Mouse (Mus musculus): ENCODE data around the gene Miga1. TPM values are rescaled to one million over a fixed set of nuclear protein-coding genes. Genes with fewer than 3 reads are reported as not detected.
"Not testable (repeated sequence)": the region's sequence is repeated elsewhere in the genome, so short reads cannot be mapped to it uniquely, and the experiment has no call there.

Gene Miga1
- polyA plus RNA-seq, 1 experiment = 15.5 TPM

DNA sequence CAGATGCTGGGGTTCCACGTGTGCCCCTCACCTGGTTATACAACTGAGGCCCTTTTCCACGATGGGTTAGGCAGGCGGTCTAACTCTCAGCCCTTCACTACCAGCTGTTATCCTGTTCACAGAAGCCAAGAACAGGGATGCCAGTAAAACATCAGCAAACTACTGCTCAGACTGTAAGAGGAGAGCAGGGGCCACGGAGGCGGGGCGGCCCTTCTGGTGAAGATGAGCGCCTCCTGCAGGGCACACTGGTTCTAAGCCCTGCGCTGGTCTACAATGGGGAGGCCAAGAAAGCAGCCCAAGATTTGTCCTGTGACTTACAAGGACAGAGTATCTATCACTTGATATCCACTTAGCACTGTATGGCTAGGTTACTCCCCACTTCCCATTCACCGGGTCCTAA, 52.4 kb downstream of the Miga1 start:
- no peak for DNase-seq (ENCODE audit: low read depth)

DNA sequence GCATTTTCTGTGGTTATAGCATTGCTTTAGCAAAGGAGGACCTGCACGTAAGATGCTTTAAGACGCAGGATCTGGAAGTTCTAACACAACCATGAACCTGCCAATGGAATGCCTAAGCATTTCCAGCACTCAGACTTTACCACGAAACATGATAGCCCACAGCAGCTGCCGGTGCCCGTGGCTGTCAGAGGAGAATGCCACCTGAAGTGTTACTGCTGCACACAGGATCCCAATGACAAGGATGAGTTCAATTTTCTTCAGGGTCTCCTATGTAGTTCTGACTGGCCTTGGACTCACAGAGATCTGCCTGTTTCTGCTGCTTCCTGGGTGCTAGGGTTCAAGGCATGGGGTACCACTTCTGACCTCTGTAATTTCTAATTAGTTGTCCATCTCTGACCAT, 55.4 kb downstream of the Miga1 start:
- DNase-seq (ENCODE audit: low read depth) = no peak

- no peak for DNase-seq (ENCODE audit: low read depth)
Observed at GRCm38 (mm10) chr3:152284306-152284705, 55.9 kb downstream of the Miga1 start.

- DNase-seq (ENCODE audit: low read depth) = no peak
Observed at GRCm38 (mm10) chr3:152282126-152282525, 58.1 kb downstream of the Miga1 start.

DNA sequence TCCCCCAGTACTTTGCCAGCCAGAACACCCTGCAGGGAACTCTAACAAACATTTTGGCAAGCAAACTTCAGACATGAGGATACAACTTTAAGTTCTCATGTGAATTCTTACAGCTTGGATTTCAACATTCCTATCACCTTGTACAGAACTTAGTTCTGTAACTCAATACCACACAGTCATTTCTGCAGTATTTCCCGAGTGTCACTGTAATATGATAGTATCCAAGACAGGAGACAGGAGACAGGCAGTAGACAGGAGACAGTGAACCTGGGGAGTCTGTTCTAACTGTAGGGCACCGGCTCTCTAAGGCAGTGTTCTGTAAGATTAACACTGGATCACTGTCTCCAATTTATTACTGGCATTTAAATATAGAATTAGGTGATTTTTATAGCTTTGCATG, 61.8 kb downstream of the Miga1 start:
- DNase-seq (ENCODE audit: low read depth) = no peak

GRCm38 (mm10) chr3:152277912-152278311, 62.3 kb downstream of the Miga1 start:
- no peak for DNase-seq (ENCODE audit: low read depth)

GRCm38 (mm10) chr3:152276935-152277334, 63.3 kb downstream of the Miga1 start:
- DNase-seq (ENCODE audit: low read depth) = no peak

DNA sequence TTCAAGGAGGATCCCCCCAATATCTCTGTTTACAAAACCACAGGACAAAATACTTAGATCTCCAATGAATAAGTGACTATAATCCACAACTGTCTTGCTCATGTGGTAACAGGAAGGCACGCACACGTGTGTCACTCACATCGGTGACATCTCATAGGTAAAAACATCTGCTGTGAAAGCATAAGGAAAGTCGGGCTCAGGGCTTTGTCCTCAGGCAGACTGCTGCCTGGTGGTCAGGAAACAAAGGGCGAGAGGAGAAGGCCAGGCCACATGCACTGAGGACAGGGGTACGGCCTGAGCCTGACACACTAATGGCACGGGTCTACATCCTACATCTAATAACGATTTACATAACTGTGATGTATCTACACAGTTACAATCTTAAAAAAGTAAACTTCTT, 65.2 kb downstream of the Miga1 start:
- no peak for DNase-seq (ENCODE audit: low read depth)

DNA sequence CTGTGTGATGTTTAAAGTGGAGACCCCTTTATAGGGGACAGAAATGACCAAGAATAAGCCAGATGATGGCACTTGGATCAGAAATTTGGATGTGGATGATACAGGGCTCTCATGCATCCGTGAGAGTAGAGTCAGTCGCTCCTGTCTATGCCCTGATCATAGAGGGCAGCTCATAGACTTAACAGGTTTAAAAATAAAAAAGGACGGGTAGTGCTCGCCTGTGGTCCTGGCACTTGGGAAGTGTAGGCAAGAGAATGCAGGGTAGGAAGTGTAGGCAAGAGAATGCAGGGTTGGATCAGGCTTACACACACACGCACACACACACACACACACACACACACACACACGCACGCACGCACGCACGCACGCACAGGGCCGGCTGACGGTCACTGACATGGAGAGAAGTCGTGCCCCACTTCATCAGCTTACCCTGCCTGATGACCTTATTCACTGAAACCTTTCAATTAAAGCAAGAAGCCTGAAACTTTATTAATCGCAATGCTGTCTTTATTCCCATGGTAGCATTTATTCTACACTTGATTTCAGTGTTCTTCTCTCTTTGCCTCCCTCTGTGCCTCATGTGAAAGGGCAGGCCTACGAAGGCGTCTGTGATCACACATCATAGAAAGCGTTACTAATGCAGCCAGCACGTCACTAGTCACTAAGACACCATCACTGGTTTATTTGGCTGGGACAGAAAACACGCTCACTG, 67.1 kb downstream of the Miga1 start:
- DNase-seq (ENCODE audit: low read depth) = no peak

DNA sequence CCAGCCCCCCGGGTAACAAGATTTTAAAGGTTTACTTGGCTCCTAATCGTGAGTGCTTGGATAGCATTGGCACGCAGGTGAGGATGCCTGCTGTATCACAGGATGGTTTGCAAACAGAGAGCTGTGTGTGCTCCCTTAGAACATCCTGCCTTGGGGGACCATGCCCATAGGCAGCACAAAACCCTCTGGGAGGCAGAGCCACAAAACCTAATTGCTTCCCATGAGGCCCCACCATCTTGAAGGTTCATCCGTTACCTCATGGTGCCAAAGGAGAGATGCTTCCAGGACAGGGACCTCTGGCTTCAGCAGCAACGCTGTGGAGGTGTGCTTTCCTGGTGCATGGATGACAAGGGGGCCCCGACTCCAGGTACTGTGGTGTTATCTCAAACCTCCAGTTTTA, 68.3 kb downstream of the Miga1 start:
- no peak for DNase-seq (ENCODE audit: low read depth)

- DNase-seq (ENCODE audit: low read depth) = no peak
Observed at GRCm38 (mm10) chr3:152271071-152271710, 69.0 kb downstream of the Miga1 start.

- no peak for DNase-seq (ENCODE audit: low read depth)
Observed at GRCm38 (mm10) chr3:152268099-152268498, 72.1 kb downstream of the Miga1 start.

DNA sequence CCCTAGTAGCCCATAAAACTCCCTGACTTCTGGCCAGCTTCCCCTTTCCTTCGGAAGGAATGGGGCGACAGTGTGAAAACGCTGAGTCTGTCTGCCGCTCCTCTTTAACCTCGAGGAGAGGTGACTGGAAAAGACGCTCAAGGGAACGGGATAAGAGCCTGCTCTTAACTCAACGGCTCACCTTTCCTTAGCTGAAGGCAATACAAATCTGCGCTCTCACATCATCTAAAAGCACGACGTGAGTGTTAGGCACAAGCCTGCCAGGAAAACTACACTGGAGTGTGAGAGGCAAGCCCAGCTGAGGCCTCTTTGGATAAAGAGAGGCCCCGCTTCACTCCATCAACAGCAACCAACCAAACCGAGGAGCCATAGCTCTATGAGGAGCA, 74.2 kb downstream of the Miga1 start, which contains the start of gene Nexn:
Gene Nexn (minus strand): TSS at position 315 of the 386 bp plus-strand sequence.
- DNase-seq (ENCODE audit: low read depth) = no peak

DNA sequence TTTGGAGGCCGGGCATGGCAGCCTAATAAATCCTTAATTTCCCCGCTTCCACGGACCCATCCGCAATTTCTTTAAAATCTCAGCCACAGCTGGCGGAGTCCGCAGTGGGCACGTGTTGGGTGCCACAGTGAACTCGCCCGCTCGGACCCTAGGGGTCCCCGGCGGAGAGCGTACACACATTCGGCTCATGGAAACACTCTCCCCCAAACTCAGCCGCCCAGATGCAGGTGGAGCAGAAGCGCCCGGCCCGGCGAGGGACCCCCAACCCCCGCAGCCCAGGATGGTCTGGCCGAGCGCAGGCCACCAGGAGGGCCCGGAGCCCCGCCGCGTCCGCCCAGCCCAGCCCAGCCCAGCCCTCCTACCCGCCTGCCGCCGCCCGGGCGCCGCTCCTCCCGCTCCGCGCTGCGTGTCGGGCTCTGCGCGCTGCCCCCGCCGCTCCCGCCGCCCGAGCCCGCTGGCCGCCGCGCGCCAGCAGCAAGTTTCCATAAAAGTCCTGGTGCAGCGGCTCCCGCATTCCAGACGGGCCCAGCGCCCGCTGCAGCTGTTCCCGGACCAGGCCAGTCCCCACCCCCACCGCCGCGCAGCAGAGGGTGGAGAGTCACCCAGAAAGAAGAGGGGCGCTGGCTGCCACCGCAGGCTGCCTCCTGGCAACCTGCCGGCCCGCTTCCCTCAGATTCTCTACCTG, 74.7 kb downstream of the Miga1 start:
- DNase-seq (ENCODE audit: low read depth) = no peak

GRCm38 (mm10) chr3:152264830-152265229, 75.4 kb downstream of the Miga1 start:
- DNase-seq (ENCODE audit: low read depth) = no peak

DNA sequence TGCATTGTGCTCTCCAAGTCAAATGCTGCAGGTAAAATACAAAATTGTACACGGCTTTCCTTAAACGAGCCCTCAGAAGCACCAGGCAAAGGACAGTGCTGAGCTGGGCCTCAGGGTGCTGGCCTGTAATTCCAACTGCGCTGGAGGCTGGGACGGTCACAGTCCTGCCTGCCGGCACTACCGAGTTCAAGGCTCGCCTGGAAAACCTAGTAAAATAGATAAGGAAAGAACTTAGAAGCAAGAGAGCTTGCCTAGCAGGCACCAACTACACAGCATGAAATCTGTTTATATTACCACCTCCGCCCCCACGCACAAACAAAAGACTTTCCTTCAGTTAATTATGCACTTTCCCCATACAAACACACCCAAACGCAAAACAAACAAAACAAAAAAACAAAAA, 75.8 kb downstream of the Miga1 start:
- no peak for DNase-seq (ENCODE audit: low read depth)

DNA sequence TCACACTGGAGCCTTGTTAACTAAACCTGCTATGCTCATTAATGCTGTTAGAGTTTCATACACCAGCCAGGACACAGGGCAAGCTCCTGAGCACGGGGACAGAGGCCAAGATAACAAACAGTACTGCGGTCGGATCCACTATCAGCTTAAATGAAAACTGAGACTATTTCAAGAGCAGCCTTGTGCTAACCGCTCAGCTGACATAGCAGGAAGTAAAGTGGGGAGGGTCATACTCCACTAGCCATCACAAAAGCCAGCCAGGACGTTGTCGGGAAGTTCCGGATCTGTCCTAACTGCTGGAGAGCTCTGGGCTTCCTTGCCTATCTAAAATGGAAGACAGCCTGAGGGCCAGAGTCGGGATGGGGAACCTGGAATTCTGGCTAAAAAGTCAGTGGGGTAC, 78.3 kb downstream of the Miga1 start:
- DNase-seq (ENCODE audit: low read depth) = no peak

GRCm38 (mm10) chr3:152261436-152261835, 78.8 kb downstream of the Miga1 start:
- DNase-seq (ENCODE audit: low read depth) = no peak

DNA sequence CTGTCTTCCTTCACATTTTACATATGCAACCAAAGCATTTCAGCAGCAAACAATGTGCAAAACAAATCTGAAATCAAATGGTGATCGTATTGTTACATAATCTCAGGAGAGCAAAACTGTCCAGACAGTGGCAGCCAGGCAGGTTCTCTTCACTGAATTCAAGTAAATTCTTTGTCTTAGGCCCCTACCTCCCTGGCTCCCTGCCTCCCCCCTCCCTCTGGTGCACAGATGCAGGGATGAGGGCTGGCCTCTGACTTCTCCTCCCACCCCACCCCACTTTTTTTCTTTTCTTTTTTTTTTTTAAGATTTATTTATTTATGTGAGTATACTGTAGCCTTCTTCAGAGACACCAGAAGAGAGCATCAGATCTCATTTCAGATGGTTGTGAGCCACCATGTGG, 79.8 kb downstream of the Miga1 start:
- DNase-seq (ENCODE audit: low read depth) = no peak

DNA sequence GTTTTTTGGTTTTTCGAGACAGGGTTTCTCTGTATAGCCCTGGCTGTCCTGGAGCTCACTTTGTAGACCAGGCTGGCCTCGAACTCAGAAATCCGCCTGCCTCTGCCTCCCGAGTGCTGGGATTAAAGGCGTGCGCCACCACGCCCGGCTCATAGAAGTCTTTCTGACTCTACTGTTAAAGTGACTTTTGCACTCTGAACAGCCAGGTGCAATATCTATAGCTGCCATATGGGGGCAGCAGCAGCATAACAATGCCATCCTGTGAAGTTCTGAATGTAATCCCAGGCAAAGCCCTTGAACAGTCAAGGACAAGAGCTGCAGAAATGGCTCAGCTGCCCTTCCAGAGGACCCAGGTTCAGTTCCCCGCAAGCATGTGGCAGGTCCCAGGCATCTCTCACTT, 80.8 kb downstream of the Miga1 start:
- DNase-seq (ENCODE audit: low read depth) = not testable (repeated sequence)

- no peak for DNase-seq (ENCODE audit: low read depth)
Observed at GRCm38 (mm10) chr3:152257528-152257927, 82.7 kb downstream of the Miga1 start.

- DNase-seq (ENCODE audit: low read depth) = no peak
Observed at GRCm38 (mm10) chr3:152250487-152250886, 89.7 kb downstream of the Miga1 start.

- DNase-seq (ENCODE audit: low read depth) = no peak
Observed at GRCm38 (mm10) chr3:152247708-152248107, 92.5 kb downstream of the Miga1 start.

All from gonadal fat pad, adult 2 months (tissue).